Mouse (Mus musculus) liver, embryonic 16.5 days (tissue): ENCODE measurements around the gene Stard13. TPM values are rescaled to one million over a fixed set of nuclear protein-coding genes. Genes with fewer than 3 reads are reported as not detected.

Source experiments
- ATAC-seq: fragments of 200-750 bp; cut with Nextera tagmentation; 2 replicates; pipeline ENCODE4 v1.8.0; 2017; ENCODE audit warnings: low read depth, mild to moderate bottlenecking, moderate number of reproducible peaks, moderate library complexity
- H3K27ac ChIP-seq: fragments of 300-500 bp; sonication (generic); 2 replicates; pipeline ENCODE4 v1.5.1; 2014; ENCODE audit warnings: mild to moderate bottlenecking, low read length
- H3K27me3 ChIP-seq: fragments of 300-500 bp; sonication (generic); 2 replicates; pipeline ENCODE4 v1.6.1; 2014; ENCODE audit warnings: low read depth, low read length, mixed read lengths; ENCODE audit not compliant: control insufficient read depth, insufficient read depth
- H3K36me3 ChIP-seq: fragments of 300-500 bp; sonication (generic); 2 replicates; pipeline ENCODE4 v1.6.1; 2014; ENCODE audit warnings: mild to moderate bottlenecking; ENCODE audit not compliant: control insufficient read depth, insufficient read depth
- H3K4me1 ChIP-seq: fragments of 300-500 bp; sonication (generic); 2 replicates; pipeline ENCODE4 v1.6.1; 2014; ENCODE audit warnings: low read depth, low read length, mixed read lengths; ENCODE audit not compliant: control insufficient read depth
- H3K4me2 ChIP-seq: fragments of 300-500 bp; sonication (generic); 2 replicates; pipeline ENCODE4 v1.6.1; 2014; ENCODE audit warnings: low read depth, low read length, mixed read lengths
- H3K4me3 ChIP-seq: fragments of 300-500 bp; sonication (generic); 2 replicates; pipeline ENCODE4 v1.5.1; 2014; ENCODE audit warnings: low read depth, mild to moderate bottlenecking, low read length
- H3K9ac ChIP-seq: fragments of 300-500 bp; sonication (generic); 2 replicates; pipeline ENCODE4 v1.6.1; 2014; ENCODE audit warnings: low read depth, low read length
- H3K9me3 ChIP-seq: fragments of 300-500 bp; sonication (generic); replicated peaks from 2 replicates; pipeline ENCODE4 v1.6.1; 2016; ENCODE audit warnings: low read length; ENCODE audit not compliant: control insufficient read depth
- WGBS: fragments of 180-500 bp; shearing (Covaris S2); extraction: QIAGEN DNeasy Blood & Tissue Kit; methylation state at CpG from one replicate; pipeline ENCODE4 v1.1.7; 2014; ENCODE audit not compliant: insufficient replicate concordance; 5-methylcytosine and 5-hydroxymethylcytosine counted together
- polyA plus RNA-seq: library from polyadenylated mRNA; unstranded; fragments of >200 nt; fragmentation: Nextera tagmentation; extraction: Ambion mirVana; gene quantifications from 2 replicates; pipeline ENCODE4 v1.2.1, GENCODE M21; 2015

Stard13 gene
- polyA plus RNA-seq, 1 experiment from 2014 or later, result 1.4 TPM

- Histone ChIP-seq H3K4me1 (no peaks in the 10 kb centered on the region), H3K4me2 (no peak overlapping the region), H3K36me3 (no peaks in the 10 kb centered on the region), H3K9me3 (no peaks in the 10 kb centered on the region), H3K9ac (no peak overlapping the region), H3K27me3 (no peaks in the 10 kb centered on the region), H3K4me3 (no peak overlapping the region), H3K27ac (no peak overlapping the region)
- 40% methylated on average over 4 of the region's 4 CpGs for WGBS
- no peak for ATAC-seq
Observed at GRCm38 (mm10) chr5:151103284-151103683, 130.4 kb downstream of the Stard13 start.

DNA sequence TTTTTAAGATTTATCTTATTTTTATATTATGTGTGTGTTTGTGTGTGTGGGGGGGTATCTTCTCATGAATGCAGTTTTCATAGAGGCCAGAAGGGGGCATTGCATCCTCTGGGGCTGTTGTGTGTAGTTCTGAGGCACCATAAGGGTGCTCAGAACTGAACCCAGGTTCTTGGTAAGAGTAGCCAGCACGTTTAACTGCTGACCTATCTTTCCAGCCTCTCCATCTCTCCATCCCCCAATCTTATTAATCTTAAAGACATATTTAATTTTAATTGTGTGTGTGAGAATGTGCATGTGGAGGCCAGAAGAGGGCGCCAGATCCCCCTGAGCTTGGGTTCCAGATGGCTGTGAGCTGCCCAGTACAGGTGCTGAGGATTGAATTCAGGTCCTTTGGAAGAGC, 131.4 kb downstream of the Stard13 start:
- Histone ChIP-seq H3K36me3 (no peaks in the 10 kb centered on the region), H3K4me3 (no peak overlapping the region), H3K27me3 (no peaks in the 10 kb centered on the region), H3K4me2 (no peak overlapping the region), H3K27ac (no peak overlapping the region), H3K9me3 (no peaks in the 10 kb centered on the region), H3K4me1 (no peaks in the 10 kb centered on the region), H3K9ac (no peak overlapping the region)
- ATAC-seq, result no peak
- WGBS, result 27% methylated on average over 2 of the region's 2 CpGs

GRCm38 (mm10) chr5:151096012-151096411, 137.6 kb downstream of the Stard13 start:
- Histone ChIP-seq H3K9me3 (no peaks in the 10 kb centered on the region), H3K36me3 (no peaks in the 10 kb centered on the region), H3K9ac (no peak overlapping the region), H3K27ac (peak overlapping the region; percentile 52), H3K4me2 (no peak overlapping the region), H3K4me1 (no peaks in the 10 kb centered on the region; the same call in 1 of the 2 replicates), H3K4me3 (no peak overlapping the region), H3K27me3 (no peaks in the 10 kb centered on the region)
- peak; percentile 81 for ATAC-seq
- 59% methylated on average over 6 of the region's 6 CpGs for WGBS

GRCm38 (mm10) chr5:151092886-151093665, 140.6 kb downstream of the Stard13 start:
- Histone ChIP-seq H3K9ac (no peak overlapping the region), H3K36me3 (no peaks in the 10 kb centered on the region), H3K27ac (no peak overlapping the region), H3K27me3 (no peaks in the 10 kb centered on the region), H3K4me3 (no peak overlapping the region), H3K4me2 (no peak overlapping the region), H3K4me1 (no peaks in the 10 kb centered on the region; the same call in 1 of the 2 replicates), H3K9me3 (no peaks in the 10 kb centered on the region)
- 42% methylated on average over 3 of the region's 3 CpGs for WGBS
- no peak for ATAC-seq

GRCm38 (mm10) chr5:151090996-151091395, 142.6 kb downstream of the Stard13 start:
- Histone ChIP-seq H3K36me3 (no peaks in the 10 kb centered on the region), H3K4me1 (no peaks in the 10 kb centered on the region; the same call in 1 of the 2 replicates), H3K9ac (no peak overlapping the region), H3K27me3 (no peaks in the 10 kb centered on the region), H3K4me3 (no peak overlapping the region), H3K4me2 (no peak overlapping the region), H3K9me3 (no peaks in the 10 kb centered on the region), H3K27ac (no peak overlapping the region)
- no peak for ATAC-seq
- 65% methylated on average over 6 of the region's 6 CpGs for WGBS

DNA sequence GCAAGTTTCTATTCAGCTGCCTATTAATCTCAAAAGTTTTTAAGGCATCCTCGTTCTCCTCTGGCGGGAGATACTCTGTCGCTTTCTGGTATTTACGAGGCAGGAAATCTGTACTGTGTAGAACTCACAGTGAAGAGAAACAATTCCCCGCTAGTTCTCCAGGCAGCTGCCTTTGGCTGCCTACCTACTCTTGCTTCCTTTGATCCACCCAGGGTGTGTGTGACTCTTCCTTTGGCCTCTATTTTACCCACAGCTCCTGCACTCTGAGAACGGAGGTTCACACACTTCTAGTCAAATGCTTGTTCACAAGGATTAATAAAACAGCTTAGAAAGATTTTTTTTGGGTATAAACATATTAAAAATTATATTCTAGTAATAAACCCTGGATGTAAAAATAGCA, 144.4 kb downstream of the Stard13 start:
- WGBS, result 55% methylated on average over 6 of the region's 6 CpGs
- no peak overlapping the region for H3K9ac ChIP-seq
- no peak overlapping the region for H3K4me2 ChIP-seq
- H3K27ac ChIP-seq, result no peak overlapping the region
- H3K27me3 ChIP-seq, result no peaks in the 10 kb centered on the region
- H3K9me3 ChIP-seq, result no peaks in the 10 kb centered on the region
- H3K4me1 ChIP-seq, result peaks cover 5% of the 10 kb centered on the region; the same call in 1 of the 2 replicates
- H3K4me3 ChIP-seq, result no peak overlapping the region
- ATAC-seq, result no peak
- no peaks in the 10 kb centered on the region for H3K36me3 ChIP-seq

DNA sequence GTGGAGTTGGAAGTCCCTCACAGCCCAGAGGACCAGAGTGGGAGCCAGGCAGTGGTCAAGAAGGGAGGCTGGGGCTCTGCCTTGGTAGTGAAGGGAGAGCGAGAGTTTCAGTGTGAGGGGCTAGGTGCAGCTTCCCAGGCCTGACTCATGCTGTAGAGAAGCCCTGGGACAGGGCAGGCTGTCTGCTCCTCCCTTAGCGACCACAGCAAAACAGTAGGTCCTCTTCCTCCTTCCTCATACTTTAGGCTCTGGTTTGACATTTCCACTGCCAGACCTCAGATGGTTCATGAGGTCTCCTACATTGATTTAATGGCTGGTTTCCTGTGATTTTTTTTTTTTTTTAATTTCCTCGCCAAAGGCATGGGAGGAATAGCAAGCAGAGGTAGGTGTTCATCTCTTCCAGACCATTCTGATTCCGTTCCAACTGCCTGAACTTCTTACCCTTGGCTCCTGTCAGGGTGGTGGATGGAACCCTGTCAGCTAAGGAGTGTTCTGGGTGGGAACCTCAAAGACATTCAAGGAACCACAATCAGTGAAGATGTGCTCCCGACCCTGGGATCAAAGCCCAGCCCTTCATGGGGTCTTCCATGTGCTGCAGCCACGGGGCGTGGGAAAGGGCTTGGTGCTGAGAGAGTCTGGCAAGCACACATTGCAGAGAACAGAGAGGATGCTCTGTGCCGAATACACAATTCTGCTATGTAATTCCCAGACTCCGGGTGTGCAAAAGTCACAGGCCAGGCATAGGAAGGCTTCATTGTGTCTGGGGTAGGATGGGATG, 147.0 kb downstream of the Stard13 start:
- peaks cover 5% of the 10 kb centered on the region; the same call in 1 of the 2 replicates for H3K4me1 ChIP-seq
- no peaks in the 10 kb centered on the region for H3K36me3 ChIP-seq
- H3K27ac ChIP-seq, result no peak overlapping the region
- no peaks in the 10 kb centered on the region for H3K9me3 ChIP-seq
- no peak overlapping the region for H3K4me2 ChIP-seq
- ATAC-seq, result no peak
- H3K27me3 ChIP-seq, result no peaks in the 10 kb centered on the region
- H3K4me3 ChIP-seq, result no peak overlapping the region
- 40% methylated on average over 9 of the region's 9 CpGs for WGBS
- H3K9ac ChIP-seq, result no peak overlapping the region

DNA sequence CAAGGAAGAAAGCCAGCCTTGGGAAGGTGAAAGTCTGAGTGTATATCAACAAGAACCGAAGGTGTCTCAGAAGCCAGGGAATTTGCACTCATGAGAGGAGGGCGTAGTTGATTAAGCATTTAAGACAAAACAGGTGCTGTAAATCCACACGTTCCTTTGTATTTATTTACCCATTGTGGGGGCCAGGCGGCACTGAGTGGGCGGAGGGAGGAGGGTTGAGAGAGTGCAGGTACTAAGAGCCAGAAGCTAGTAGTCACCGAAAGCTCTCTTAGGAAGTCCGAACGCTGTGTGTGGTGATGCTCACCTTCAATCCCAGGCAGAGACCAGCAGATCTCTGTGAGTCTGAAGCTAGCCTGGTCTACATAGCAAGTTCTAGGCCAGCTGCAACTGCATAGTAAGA, 147.9 kb downstream of the Stard13 start:
- WGBS, result 68% methylated on average over 8 of the region's 8 CpGs
- Histone ChIP-seq H3K9me3 (no peaks in the 10 kb centered on the region), H3K27ac (no peak overlapping the region), H3K27me3 (no peaks in the 10 kb centered on the region), H3K4me2 (no peak overlapping the region), H3K4me1 (peaks cover 5% of the 10 kb centered on the region; the same call in 1 of the 2 replicates), H3K9ac (no peak overlapping the region), H3K36me3 (no peaks in the 10 kb centered on the region), H3K4me3 (no peak overlapping the region)
- no peak for ATAC-seq

- 56% methylated on average over 4 of the region's 4 CpGs for WGBS
- Histone ChIP-seq H3K27me3 (no peaks in the 10 kb centered on the region), H3K4me1 (no peaks in the 10 kb centered on the region), H3K36me3 (no peaks in the 10 kb centered on the region), H3K9ac (no peak overlapping the region), H3K4me3 (no peak overlapping the region), H3K4me2 (no peak overlapping the region), H3K27ac (peak overlapping the region; percentile 29), H3K9me3 (no peaks in the 10 kb centered on the region; the same call in 1 of the 2 replicates)
- ATAC-seq, result peak; percentile 71
Observed at GRCm38 (mm10) chr5:151080276-151080675, 153.4 kb downstream of the Stard13 start.
